Mouse (Mus musculus): Measurements from ENCODE around the gene Fn1.

- no peak for TF ChIP-seq CTCF (IDR thresholded peaks at IDR 0.05; ENCODE audit: control insufficient read depth, insufficient read depth, low read length)
- TF ChIP-seq POLR2A (IDR thresholded peaks at IDR 0.05; ENCODE audit: borderline replicate concordance, control insufficient read depth, low read depth, low read length) = no peak
Observed at GRCm38 (mm10) chr1:71576837-71577236, 76.2 kb downstream of the Fn1 start.

All from bone marrow, adult 2 months (tissue).